Mouse (Mus musculus) mouse trophoblast stem cell (cell line): ENCODE measurements around the gene Nbas.

Source experiments
- in situ Hi-C, 2 experiments: fragments of 300-500 bp; cut with MseI, MboI; formaldehyde crosslinking; loops; 2 replicates in 1 of 2; 3 replicates in 1 of 2; pipeline ENCODE4 v1.15.1; 2025

Nbas gene

DNA sequence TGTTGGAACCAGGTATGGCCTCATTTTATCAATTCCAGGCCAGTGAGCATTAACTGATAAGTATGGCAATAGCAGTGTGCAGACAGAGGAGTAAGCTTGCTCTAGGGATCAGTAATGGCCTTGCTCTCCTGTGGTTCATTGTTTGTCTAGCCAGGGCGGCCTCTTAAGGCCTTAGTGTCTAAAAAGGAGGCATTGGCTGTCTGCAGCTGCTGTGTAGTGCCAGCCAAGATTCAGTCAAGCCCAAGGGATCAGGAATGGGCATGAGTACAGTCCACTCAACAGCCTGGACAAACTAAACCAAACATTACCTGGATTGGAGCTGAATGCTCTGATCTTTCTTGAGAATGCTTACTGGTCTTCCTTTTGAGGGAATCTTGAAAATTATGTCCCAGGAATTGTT lies 120.7 kb downstream of the Nbas start:
- in situ Hi-C loops: no loop called here

- in situ Hi-C loops: no loop called here
These were observed 141.3 kb downstream of the Nbas start for GRCm38 (mm10) chr12:13410191-13410590.

GRCm38 (mm10) chr12:13418651-13419050 lies 149.7 kb downstream of the Nbas start:
- in situ Hi-C loops: no loop called here

DNA sequence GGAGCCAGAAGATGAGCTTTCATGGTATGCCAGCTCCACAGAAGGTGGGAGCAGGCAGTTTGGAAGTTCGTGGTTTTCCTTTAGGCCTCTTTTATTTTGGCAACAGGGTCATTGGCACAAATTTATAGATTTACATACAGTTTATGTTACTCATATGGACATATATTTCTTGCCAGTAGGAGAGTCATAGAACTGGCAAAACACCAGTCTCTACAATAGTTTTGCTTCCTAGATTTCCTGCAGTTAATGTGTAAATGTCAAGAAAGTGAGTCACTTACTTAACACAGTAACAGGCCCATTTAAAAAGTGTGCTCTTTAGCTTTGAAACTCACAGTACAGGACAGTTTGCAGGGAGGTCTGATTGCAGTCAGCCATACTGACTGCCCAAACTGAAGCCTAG lies 161.3 kb downstream of the Nbas start:
- in situ Hi-C loops: no loop called here

GRCm38 (mm10) chr12:13444653-13445431 lies 175.9 kb downstream of the Nbas start:
- in situ Hi-C loops: no loop called here

GRCm38 (mm10) chr12:13445486-13446065 lies 176.6 kb downstream of the Nbas start:
- in situ Hi-C loops: no loop called here

GRCm38 (mm10) chr12:13448916-13449315 lies 180.0 kb downstream of the Nbas start:
- in situ Hi-C loops: no loop called here

DNA sequence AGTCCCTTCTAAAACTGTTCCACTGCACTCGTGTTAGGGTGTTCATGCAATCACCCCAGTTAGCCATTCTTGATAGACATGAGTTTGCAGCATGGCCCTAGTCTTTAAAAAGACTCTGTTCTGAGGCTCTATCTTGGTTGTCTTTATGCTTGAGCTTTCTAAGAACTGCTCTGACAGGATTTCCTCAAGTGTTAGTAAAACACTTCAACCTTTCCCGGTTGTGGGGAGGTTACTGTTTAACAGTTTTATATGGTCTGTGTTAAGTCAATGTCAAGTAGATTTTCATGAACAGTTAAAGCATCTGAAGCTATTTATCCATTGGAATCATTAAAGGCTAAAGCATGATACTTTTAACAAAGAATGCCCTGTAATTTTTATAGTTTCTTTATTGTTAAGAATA lies 183.1 kb downstream of the Nbas start:
- in situ Hi-C loops: no loop called here

DNA sequence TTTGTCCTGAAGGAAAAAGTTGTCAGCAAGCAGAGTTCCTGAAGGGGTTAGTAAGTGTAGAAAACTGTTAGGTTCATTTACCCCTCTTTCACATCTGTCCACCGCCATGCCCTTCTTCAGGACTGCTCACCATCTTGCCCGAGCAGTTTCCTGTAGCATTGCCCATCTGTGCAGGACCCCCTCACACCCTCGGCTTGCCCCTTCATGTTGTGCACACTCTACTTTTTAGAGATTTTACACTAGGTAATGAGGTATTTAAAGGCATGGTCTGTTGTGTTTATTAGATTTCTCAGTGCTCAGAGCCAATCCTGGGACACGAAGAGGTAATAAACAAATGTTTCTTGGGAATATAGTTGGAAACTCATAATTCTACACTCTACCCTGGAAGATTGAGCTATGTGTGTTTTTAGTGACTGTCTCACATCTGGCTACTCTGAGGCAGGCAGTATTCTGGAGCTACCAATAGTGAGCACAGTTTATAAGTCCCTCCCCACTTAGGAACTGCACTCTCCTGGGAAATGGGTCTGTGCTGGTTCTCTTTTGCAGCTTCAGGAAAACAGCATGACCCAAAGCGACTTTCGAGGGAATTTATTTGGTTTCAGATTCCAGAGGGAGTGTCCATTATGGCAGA lies 191.4 kb downstream of the Nbas start:
- in situ Hi-C loops: no loop called here

DNA sequence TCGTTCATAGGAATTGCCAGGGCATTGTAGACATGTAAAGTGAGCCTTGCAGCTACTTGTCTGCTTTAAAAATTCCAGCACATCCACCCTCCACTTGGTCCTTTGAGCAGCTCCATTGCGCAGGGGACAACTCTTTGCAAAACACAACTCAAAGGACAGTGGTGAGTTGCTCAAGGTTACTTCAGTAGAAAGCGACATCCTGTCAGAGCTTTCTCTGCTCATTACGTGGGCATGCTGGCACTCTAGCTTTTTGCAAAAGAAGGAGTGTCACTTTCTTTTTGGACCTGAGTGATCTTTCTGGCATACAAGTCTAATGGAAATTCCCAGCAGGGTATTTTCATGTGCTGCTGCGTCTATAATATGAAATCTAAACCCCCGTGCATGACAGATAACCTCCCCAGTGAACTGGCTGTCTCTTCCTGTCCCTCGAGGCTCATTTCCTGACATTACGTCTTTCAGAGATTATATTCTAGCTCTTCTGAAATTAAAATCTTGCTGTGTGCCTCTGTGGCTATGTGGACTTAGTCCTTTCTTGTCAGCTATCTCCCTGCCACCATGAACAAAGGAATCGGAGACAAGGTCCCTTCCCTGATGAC lies 192.7 kb downstream of the Nbas start:
- in situ Hi-C loops: no loop called here

GRCm38 (mm10) chr12:13462397-13462796 lies 193.5 kb downstream of the Nbas start:
- in situ Hi-C loops: no loop called here

DNA sequence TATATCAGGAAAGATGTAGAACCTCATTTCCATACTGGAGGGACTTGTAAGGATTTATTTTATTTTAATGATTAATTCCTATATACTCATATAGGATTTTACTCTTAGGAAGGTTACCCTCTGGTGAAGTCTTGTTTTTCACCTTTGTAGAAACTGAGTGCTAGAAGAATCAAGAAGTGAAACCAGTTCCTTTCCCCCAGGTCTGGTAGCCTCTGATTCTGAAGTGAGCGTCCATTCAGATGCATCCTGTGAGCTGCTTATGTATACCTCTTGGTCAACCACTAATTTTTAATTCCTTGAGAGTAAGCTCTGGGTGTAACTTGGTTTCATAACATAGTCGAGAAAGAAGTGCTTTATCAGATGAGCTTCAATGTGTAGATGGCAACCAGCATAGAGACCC lies 196.6 kb downstream of the Nbas start:
- in situ Hi-C loops: no loop called here

GRCm38 (mm10) chr12:13474881-13475280 lies 205.9 kb downstream of the Nbas start:
- in situ Hi-C loops: no loop called here

- in situ Hi-C loops: no loop called here
These were observed 210.2 kb downstream of the Nbas start for GRCm38 (mm10) chr12:13479163-13479562.

DNA sequence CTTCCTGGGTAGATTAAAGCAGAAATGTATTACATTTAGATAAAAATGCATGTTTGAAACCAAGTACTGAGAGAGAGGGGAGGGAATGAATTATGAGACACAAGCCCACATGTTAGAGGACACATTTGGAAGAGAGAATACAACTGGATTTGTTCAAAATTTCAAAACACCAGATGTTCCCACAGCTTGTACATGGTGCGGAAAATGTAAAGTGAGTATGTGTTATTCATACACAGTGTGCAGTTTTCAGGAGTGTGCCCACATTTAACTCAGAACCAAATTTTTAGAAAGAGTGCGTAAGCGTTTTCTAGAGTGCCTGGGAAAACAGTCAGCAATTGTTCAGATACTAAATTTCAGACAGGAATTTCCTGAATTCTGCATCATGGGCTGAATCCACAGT lies 217.3 kb downstream of the Nbas start:
- in situ Hi-C loops: no loop called here

GRCm38 (mm10) chr12:13497211-13497610 lies 228.3 kb downstream of the Nbas start:
- in situ Hi-C loops: no loop called here

DNA sequence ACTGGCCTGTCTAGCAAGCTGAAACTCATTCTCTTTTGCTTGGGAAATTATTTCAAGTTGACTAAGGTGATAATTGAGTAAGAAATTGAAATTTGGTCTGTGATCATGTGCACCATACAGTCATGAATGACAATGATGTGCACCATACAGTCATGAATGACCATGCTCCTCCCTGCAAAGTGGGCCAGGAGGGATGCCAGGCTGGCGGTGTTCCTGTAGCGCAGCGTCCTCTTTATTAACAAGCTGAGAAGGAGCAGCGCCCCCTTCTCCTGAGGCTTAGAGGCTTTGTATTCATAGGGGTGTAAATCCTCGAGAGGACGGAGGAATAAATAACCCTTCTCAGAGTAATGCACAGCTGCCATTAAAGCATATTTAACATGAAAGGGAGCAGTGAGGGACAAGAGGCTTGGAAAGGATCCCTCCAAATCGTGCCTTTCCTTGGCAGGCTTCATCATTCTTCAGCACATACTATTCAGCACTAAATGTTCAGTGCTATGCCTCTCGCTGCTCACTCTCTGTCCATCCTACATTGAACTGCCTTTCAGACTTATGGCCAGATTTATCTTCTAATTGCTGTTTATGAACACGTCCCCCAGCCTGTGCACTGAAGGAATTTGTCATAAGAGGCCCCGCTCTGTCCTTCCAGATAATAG lies 230.4 kb downstream of the Nbas start:
- in situ Hi-C loops: no loop called here

DNA sequence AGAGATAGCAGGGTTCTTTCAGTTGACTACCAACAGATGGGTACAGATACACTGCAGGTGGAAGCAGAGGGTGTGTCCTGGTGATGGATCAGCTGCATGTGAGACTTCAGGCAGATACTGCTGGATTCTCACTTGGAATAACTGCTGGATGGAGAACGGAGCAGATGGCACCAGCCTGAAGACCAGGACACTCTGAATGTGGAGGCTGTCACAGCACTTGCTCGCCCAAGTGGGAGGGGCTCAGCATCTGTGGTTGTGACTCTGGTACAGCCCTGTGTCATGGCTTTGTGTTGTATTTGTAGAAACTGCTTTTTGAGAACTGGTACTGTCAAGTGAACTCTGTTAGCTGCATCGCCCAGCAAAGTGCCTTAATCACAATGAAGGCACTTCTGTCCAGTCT lies 231.3 kb downstream of the Nbas start:
- in situ Hi-C loops: no loop called here

GRCm38 (mm10) chr12:13504771-13505444 lies 236.0 kb downstream of the Nbas start:
- in situ Hi-C loops: no loop called here

DNA sequence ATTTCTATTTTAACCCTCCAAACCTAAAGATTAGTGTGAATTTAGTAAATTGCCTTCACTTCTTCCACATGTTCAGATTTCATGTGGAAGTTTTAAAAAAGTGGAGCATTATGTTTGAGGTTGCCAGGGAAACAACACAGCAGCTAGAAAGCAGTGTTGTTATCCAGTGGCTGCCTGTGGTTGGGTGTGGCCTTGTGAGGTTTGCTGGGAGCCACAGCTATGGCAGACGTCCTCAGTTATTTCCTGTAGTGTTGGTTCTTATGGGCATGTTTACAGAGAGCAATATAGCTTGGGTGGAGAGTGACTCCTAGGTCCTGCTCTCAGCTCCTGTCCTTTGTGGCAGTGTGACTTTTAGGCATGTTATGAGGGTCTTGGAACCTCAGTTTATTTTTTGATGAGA lies 249.1 kb downstream of the Nbas start:
- in situ Hi-C loops: no loop called here

DNA sequence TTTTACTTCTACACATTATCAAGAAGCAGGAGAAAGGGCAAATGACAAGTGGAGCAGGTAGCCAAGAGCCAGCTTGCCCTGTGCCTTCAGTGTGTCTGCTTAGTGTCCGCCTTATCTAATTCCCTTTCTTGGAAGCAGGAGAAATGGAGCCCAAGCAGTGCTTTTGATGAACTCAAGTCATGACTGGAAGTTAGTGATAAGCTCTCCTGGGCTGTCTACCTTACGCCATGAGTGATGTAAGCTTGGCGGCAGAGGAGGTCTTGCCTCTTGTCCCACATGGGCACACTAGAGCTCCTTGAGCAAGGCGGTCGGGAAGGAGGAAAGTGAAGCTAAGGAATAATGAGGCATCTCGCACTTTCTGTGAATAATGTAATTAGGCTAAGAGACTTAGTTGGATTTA lies 250.5 kb downstream of the Nbas start:
- in situ Hi-C loops: no loop called here
